Mouse (Mus musculus) B cell, adult 2 months (primary cell): ENCODE measurements around the gene Gm49396.
A peak's percentile ranks its signal among the peaks of the same experiment; 100 is the strongest.

Experiments used
- DNase-seq, 2 experiments: peaks; one replicate each; pipeline ENCODE4 v3.0.0; 2022

Gene Gm49396

GRCm38 (mm10) chr7:30563117-30563905, at the start of gene Gm49396, which contains the start of the genes U2af1l4 and Psenen:
Gene Gm49396 (plus strand): TSS chr7:30563344.
Gene U2af1l4 (plus strand): TSS chr7:30563301.
Gene Psenen (minus strand): TSS chr7:30563627.
- DNase-seq, result peak; percentile 92 to 93

- no peak for DNase-seq
Measured at GRCm38 (mm10) chr7:30515003-30515760, 48.0 kb upstream of the Gm49396 start.

DNA sequence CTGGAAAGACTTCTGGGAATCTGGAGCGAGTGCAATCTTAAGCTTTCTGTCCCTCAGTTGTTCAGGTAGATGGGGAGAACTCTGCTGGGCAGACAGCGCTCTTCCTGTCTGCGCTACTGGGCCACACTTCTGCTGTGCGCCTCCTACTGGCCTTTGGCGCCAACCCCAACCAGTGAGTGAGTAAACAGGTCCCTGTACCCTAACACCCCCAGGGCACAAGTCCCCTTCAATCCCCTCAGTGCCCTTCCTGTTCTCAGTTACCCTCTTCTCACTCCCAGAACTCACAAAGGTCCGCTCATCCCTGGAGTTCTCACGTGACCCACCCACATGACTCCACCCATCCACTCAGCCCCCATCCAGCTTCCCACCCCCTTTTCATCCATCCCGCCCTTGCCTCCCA, 44.8 kb upstream of the Gm49396 start:
- no peak for DNase-seq

GRCm38 (mm10) chr7:30520396-30520795, 42.7 kb upstream of the Gm49396 start:
- DNase-seq, result no peak

GRCm38 (mm10) chr7:30520856-30521255, 42.3 kb upstream of the Gm49396 start:
- DNase-seq, result no peak

GRCm38 (mm10) chr7:30522871-30523270, 40.3 kb upstream of the Gm49396 start:
- no peak for DNase-seq

GRCm38 (mm10) chr7:30524487-30524886, 38.7 kb upstream of the Gm49396 start:
- DNase-seq, result no peak

- DNase-seq, result no peak
Measured at GRCm38 (mm10) chr7:30525954-30526353, 37.2 kb upstream of the Gm49396 start.

- DNase-seq, result no peak
Measured at GRCm38 (mm10) chr7:30526399-30526798, 36.7 kb upstream of the Gm49396 start.

DNA sequence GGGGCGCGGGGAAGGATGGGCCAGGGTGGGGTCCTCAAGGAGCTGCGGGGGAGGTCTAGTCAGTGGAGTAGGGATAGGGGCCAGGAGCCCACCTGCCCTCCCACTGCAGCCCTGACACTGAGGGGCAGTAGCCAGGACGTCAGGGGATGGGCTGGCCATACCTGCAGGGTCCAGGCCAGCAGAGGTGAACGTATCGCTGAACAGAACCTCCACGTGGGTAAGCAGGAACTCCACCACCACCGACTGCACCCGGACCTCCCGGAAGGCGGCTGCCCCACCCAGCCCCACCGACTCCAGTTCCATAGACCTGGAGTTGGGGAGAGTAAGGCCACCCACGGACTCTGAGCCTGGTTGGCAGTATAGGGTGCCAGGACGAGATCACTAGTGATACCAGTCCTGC, 36.2 kb upstream of the Gm49396 start:
- no peak for DNase-seq

GRCm38 (mm10) chr7:30531291-30531815, 31.8 kb upstream of the Gm49396 start:
- no peak for DNase-seq

DNA sequence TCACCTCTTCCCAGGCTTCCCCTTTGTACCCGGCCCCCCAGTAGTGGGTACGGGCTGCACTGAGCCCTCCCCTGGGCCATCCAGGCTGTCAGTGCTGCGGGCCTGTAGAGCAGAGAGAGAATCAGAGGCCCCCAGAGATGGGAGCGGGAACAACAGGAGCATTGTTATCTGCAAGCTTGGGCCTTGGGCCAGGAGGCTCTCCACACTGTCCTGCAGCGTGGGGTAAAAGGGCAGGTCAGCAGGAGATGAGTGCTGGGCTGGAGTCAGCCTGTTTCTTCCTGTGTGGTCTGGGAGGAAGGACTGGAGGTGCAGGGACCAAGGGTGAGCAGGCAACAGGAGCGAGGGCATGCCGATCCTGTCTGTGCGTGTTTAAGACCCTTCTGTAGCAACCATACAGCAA, 30.2 kb upstream of the Gm49396 start:
- DNase-seq, result no peak

DNA sequence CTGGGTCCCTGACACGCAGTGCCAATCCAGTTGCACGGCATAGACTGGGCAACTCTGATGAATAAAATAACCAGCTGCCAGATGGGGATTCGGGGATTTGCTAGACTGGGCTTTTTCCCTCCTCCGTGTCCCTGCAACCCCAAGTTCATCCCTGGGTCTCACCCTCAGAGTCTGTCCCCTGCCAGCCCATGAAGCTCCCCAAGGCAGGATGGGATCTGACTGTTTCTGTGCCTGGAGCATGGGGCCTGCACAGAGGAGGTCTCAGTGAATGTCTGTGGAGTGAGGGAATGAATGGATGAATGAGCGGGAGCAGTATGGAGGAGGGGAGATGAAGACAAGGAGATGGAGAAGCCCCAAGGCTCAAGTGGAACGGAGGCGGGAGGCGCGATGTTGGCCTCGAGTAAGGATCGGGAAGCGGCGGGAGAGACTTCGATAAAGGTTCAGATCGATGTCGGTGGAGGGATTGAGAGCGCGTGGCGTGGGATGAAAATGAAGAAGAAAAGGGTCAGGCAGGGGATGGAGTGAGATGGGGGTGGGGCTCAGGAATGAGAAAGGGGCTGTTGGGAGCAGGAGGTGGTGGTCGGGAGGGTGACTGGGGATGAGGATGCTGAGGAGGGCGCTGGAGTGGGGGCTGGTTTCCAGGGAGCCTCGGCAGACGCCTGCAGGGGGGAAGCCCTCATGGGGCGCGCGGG, 29.1 kb upstream of the Gm49396 start:
- DNase-seq, result no peak

- DNase-seq, result peak; percentile 94 to 95
Measured at GRCm38 (mm10) chr7:30534633-30535577, 28.2 kb upstream of the Gm49396 start, which contains the start of gene Arhgap33. Gene Arhgap33 (minus strand): TSS chr7:30535060.

DNA sequence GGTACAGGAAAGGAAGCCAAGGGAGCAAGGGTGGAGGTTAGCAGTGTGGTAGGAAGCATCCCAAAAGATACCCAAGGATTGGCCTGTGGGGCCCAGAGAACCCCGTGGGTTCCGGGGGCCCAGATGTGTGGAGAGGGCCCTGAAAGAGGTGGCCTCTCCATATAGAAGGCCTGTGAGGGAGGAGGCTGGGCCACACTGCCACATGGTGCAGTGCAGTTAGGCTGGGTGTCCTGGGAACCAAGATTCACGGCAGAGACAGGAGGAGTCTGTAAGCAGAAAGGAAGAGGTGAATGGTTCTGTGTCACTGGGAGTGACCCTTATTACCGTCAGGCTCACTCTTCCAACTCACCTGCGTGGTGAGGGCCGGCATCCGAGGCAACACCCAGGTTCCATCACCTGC, 22.6 kb upstream of the Gm49396 start:
- DNase-seq, result no peak

DNA sequence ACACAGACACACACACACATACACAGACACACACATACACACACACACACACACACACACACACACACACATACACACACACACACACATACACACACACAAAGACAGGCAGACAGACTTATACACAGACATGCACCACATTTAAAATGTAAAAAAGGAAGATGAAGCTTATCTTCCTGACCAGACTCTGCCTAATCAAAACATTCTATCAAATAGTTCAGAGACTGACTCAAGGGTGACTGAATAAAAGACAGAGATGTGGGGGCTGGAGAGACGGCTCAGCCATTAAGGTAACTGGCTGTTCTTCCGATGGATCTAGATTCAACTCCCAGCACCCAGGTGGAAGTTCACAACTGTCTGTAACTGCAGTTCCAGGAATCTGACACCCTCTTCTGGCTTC, 18.8 kb upstream of the Gm49396 start:
- DNase-seq, result no peak

GRCm38 (mm10) chr7:30549880-30550279, 13.3 kb upstream of the Gm49396 start:
- DNase-seq, result no peak

DNA sequence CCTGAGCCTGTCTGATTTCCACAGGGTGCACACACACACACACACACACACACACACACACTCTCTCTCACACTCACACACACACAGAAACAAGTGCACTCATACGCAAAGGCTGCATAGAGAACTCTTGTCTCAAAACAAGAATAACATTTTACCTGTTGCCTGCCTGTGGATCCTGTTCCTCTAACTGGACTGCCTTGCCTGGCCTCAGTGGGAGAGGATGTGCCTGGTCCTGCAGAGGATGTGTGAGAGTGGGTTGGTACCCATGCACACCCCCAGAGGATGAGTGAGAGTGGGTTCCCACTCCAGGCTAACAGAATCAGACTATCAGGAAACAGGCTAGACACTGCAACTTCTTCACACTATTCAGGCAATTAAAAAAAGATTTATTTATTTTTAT, 12.5 kb upstream of the Gm49396 start:
- no peak for DNase-seq

- DNase-seq, result no peak
Measured at GRCm38 (mm10) chr7:30551445-30552101, 11.6 kb upstream of the Gm49396 start.

GRCm38 (mm10) chr7:30552102-30553020, 10.8 kb upstream of the Gm49396 start, which contains the start of the genes Hspb6 and Proser3:
Gene Hspb6 (plus strand): TSS chr7:30552178.
Gene Proser3 (minus strand): TSS chr7:30552299.
- peak; percentile 92 to 93 for DNase-seq
